Comparison of ENCODE assay signal across 26 mouse cellular contexts in genomic region chr14:46462967-46463366, GRCm38 (mm10).
DNase-seq lines count a peak whose midpoint lies in the region; ATAC-seq and TF ChIP-seq lines count a peak whose summit lies in the region.
"Had no signal": no experiment of that assay in that cellular context is flagged by ENCODE, and none has a peak within 500 bp of the region (broad histone marks: within the 10 kb centered on the region; RNA-seq: fewer than 3 reads in every experiment).

No protein-coding gene starts in this region.

- no peak overlapping the region for H3K4me3 ChIP-seq in lung, embryonic 14.5 days (ENCODE audit: low read depth, low read length)
- no peak overlapping the region for H3K4me3 ChIP-seq in lung, adult 2 months (replicated peaks; ENCODE audit: extremely low read depth, low read depth, low read length)
- no peak overlapping the region for H3K4me3 ChIP-seq in left cerebral cortex, adult 2 months
- H3K4me3 ChIP-seq: embryonic facial prominence, embryonic 15.5 days; erythroblast, embryonic 14.5 days; forebrain, embryonic 10.5 days; heart, embryonic 13.5 days; hindbrain, embryonic 12.5 days had no signal

- no peak overlapping the region for H3K27ac ChIP-seq in lung, embryonic 14.5 days (ENCODE audit: low read depth)
- no peak overlapping the region for H3K27ac ChIP-seq in left cerebral cortex, adult 2 months
- H3K27ac ChIP-seq: embryonic facial prominence, embryonic 15.5 days; forebrain, embryonic 10.5 days; heart, embryonic 13.5 days; hindbrain, embryonic 12.5 days had no signal

- H3K9me3 ChIP-seq in lung, embryonic 14.5 days (ENCODE audit: low read depth, low read length): no peaks in the 10 kb centered on the region
- H3K9me3 ChIP-seq: embryonic facial prominence, embryonic 15.5 days; forebrain, embryonic 10.5 days; G1E; heart, embryonic 13.5 days; hindbrain, embryonic 12.5 days had no signal

- peak; percentile 10 for DNase-seq in embryo, embryonic 11 days
- no peak for DNase-seq in embryo, embryonic 10 days (ENCODE audit: low spot score)
- peak; percentile 2 to 30 for DNase-seq in frontal cortex, postnatal 36 days (ENCODE audit: low spot score in 2 of 2)
- no peak for DNase-seq in frontal cortex, postnatal 25 days (ENCODE audit: low spot score in 2 of 2)
- DNase-seq in lung, embryonic 14.5 days: peak; percentile 66
- no peak for DNase-seq in lung, adult 2 months
- peak; percentile 45 for DNase-seq in lung, postnatal 36 days
- no peak for DNase-seq in left cerebral cortex, adult 2 months (ENCODE audit: extremely low spot score in 1 of 2, low spot score in 2 of 2)
- DNase-seq: adrenal gland, adult 8-10 months; adrenal gland, postnatal 36 days; B cell, adult 2 months; cerebellum, adult 11 months; cerebellum, adult 8-10 months; cerebellum, postnatal 14 days; gastrocnemius, postnatal 10 days; heart, postnatal 36 days had no signal

- no peak for ATAC-seq in lung, embryonic 14.5 days (ENCODE audit: insufficient read depth)
- ATAC-seq: CD4-positive, CD25-positive, alpha-beta regulatory T cell, adult 4 months; forebrain, embryonic 14.5 days; hindbrain, embryonic 16.5 days; inflammation-experienced regulatory T-cells, adult 6 months had no signal

- intact Hi-C loops in left cerebral cortex, adult 2 months (cut with DNase I): no loop called here

- TF ChIP-seq CTCF in lung, embryonic 14.5 days (IDR thresholded peaks at IDR 0.05; ENCODE audit: low read depth): no peak
- no peak for TF ChIP-seq CTCF in lung, adult 2 months (IDR thresholded peaks at IDR 0.05; ENCODE audit: insufficient read depth, low read length)
- TF ChIP-seq CTCF in left cerebral cortex, adult 2 months (IDR thresholded peaks at IDR 0.05): no peak

- H3K9ac ChIP-seq in lung, embryonic 14.5 days: no peak overlapping the region
- H3K9ac ChIP-seq: embryonic facial prominence, embryonic 15.5 days; heart, embryonic 13.5 days; hindbrain, embryonic 12.5 days had no signal

- no peaks in the 10 kb centered on the region for H3K4me1 ChIP-seq in lung, embryonic 14.5 days (ENCODE audit: insufficient read depth)
- H3K4me1 ChIP-seq in lung, adult 2 months (ENCODE audit: control insufficient read depth, insufficient read depth, low read length): peaks cover 2% of the 10 kb centered on the region; the same call in 1 of the 2 replicates
- H3K4me1 ChIP-seq: embryonic facial prominence, embryonic 15.5 days; forebrain, embryonic 10.5 days; heart, embryonic 13.5 days; hindbrain, embryonic 12.5 days had no signal

- no peak for TF ChIP-seq POLR2A in lung, adult 2 months (IDR thresholded peaks at IDR 0.05; ENCODE audit: borderline replicate concordance, extremely low read depth, low read depth, low read length)

- H3K36me3 ChIP-seq in lung, embryonic 14.5 days (ENCODE audit: insufficient read depth): no peaks in the 10 kb centered on the region
- H3K36me3 ChIP-seq: embryonic facial prominence, embryonic 15.5 days; forebrain, embryonic 10.5 days; G1E; heart, embryonic 13.5 days; hindbrain, embryonic 12.5 days had no signal

- H3K4me2 ChIP-seq in lung, embryonic 14.5 days: no peak overlapping the region
- H3K4me2 ChIP-seq: embryonic facial prominence, embryonic 15.5 days; heart, embryonic 13.5 days; hindbrain, embryonic 12.5 days had no signal

- no peaks in the 10 kb centered on the region for H3K27me3 ChIP-seq in lung, embryonic 14.5 days (ENCODE audit: insufficient read depth, low read length)
- H3K27me3 ChIP-seq: embryonic facial prominence, embryonic 15.5 days; heart, embryonic 13.5 days; hindbrain, embryonic 12.5 days had no signal

Comparison
In these comparisons a context has a peak if more than half of its experiments do, and no peak if none do; other contexts are left out.
1. DNase-seq: peak in embryo, embryonic 11 days (single experiment), frontal cortex, postnatal 36 days (2 of 2), lung, embryonic 14.5 days (single experiment) and lung, postnatal 36 days (single experiment); none in embryo, embryonic 10 days (single experiment), frontal cortex, postnatal 25 days (0 of 2), lung, adult 2 months (single experiment) and left cerebral cortex, adult 2 months (0 of 2).